Mouse (Mus musculus): ENCODE data around the gene Raf1.

DNA sequence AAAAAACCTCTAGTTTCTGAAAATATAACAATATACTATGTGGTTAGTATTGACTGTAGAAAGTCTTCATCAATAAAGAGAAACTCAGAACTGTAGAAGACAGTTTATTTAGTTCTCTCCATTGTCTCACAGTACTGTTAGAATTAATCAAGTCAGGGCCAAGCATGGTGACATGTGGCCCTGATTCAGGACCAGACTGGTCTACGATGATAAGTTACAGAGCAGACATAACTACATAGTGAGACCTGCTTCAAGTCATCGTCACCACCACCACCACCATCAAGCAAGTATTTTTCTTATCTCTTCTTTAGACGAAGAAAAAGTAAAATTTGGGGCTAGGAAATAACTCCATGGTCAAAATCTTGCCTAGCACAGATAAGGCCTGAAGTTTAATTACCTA is 12.2 kb downstream of the Raf1 start:
- TF ChIP-seq CTCF (IDR thresholded peaks at IDR 0.05; ENCODE audit: extremely low read depth, insufficient read depth, insufficient read length, insufficient replicate concordance) (no peak), POLR2A (IDR thresholded peaks at IDR 0.05; ENCODE audit: low read depth, low read length) (no peak)

Measured in spleen, adult 2 months (tissue).